Mouse (Mus musculus): Measurements from ENCODE around the gene Cdc14b.
A peak's percentile ranks its signal among the peaks of the same experiment; 100 is the strongest.

- TF ChIP-seq CTCF (IDR thresholded peaks at IDR 0.05; ENCODE audit: extremely low read depth, insufficient read length, insufficient replicate concordance, low read depth, low read length) = peak; percentile 20; the same call in 1 of the 2 replicates
- no peak for TF ChIP-seq POLR2A (IDR thresholded peaks at IDR 0.05; ENCODE audit: low read depth, low read length)
These were observed 69.9 kb downstream of the Cdc14b start for GRCm38 (mm10) chr13:64205186-64205585.
